Comparison of ENCODE assay signal across 15 mouse cellular contexts in genomic region chr19:34515681-34516080, GRCm38 (mm10). TPM values are rescaled to one million over a fixed set of nuclear protein-coding genes. Genes with fewer than 3 reads are reported as not detected.
DNase-seq lines count a peak whose midpoint lies in the region; ATAC-seq and TF ChIP-seq lines count a peak whose summit lies in the region.
"Had no signal": no experiment of that assay in that cellular context is flagged by ENCODE, and none has a peak within 500 bp of the region (broad histone marks: within the 10 kb centered on the region; RNA-seq: fewer than 3 reads in every experiment).

No protein-coding gene starts in this region.

- H3K36me3 ChIP-seq in heart, embryonic 11.5 days (ENCODE audit: control insufficient read depth, insufficient read depth, low read length), result no peaks in the 10 kb centered on the region
- peaks cover 41% of the 10 kb centered on the region for H3K36me3 ChIP-seq in thymus, adult 2 months (ENCODE audit: control insufficient read depth, insufficient read depth, low read length)
- H3K36me3 ChIP-seq in midbrain, embryonic 13.5 days, result peaks cover 9% of the 10 kb centered on the region
- H3K36me3 ChIP-seq in hindbrain, embryonic 11.5 days (ENCODE audit: control insufficient read depth, insufficient read depth, low read length), result no peaks in the 10 kb centered on the region

- no peaks in the 10 kb centered on the region for H3K27me3 ChIP-seq in heart, embryonic 11.5 days (ENCODE audit: control insufficient read depth, insufficient read depth, low read length)
- no peaks in the 10 kb centered on the region for H3K27me3 ChIP-seq in thymus, adult 2 months (ENCODE audit: control insufficient read depth, insufficient read depth, low read length)
- no peaks in the 10 kb centered on the region for H3K27me3 ChIP-seq in midbrain, embryonic 13.5 days
- H3K27me3 ChIP-seq in hindbrain, embryonic 11.5 days (ENCODE audit: control insufficient read depth, insufficient read depth, low read length), result no peaks in the 10 kb centered on the region
- H3K27me3 ChIP-seq: embryonic facial prominence, embryonic 13.5 days had no signal

- no peak overlapping the region for H3K9ac ChIP-seq in heart, embryonic 11.5 days (ENCODE audit: low read depth, low read length)
- H3K9ac ChIP-seq in midbrain, embryonic 13.5 days (replicated peaks), result no peak overlapping the region
- no peak overlapping the region for H3K9ac ChIP-seq in hindbrain, embryonic 11.5 days (ENCODE audit: low read depth, low read length)
- H3K9ac ChIP-seq: embryonic facial prominence, embryonic 13.5 days had no signal

- WGBS in heart, embryonic 11.5 days (ENCODE audit: insufficient replicate concordance), result 72% methylated on average over 3 of the region's 3 CpGs
- 21% methylated on average over 3 of the region's 3 CpGs for WGBS in thymus, adult 2 months
- WGBS in midbrain, embryonic 13.5 days, result 85% methylated on average over 3 of the region's 3 CpGs
- WGBS in hindbrain, embryonic 11.5 days, result 81% methylated on average over 3 of the region's 3 CpGs

- no peak overlapping the region for H3K4me3 ChIP-seq in heart, embryonic 11.5 days (ENCODE audit: low read depth, low read length)
- no peak overlapping the region for H3K4me3 ChIP-seq in thymus, adult 2 months (ENCODE audit: control insufficient read depth, insufficient read depth, low read length)
- no peak overlapping the region for H3K4me3 ChIP-seq in midbrain, embryonic 13.5 days (replicated peaks)
- no peak overlapping the region for H3K4me3 ChIP-seq in hindbrain, embryonic 11.5 days (ENCODE audit: low read depth, low read length)
- H3K4me3 ChIP-seq: embryonic facial prominence, embryonic 13.5 days; hindbrain, embryonic 10.5 days had no signal

- H3K4me2 ChIP-seq in heart, embryonic 11.5 days, result no peak overlapping the region
- no peak overlapping the region for H3K4me2 ChIP-seq in midbrain, embryonic 13.5 days (replicated peaks)
- no peak overlapping the region for H3K4me2 ChIP-seq in hindbrain, embryonic 11.5 days (replicated peaks; ENCODE audit: low read depth, low read length)
- H3K4me2 ChIP-seq: embryonic facial prominence, embryonic 13.5 days had no signal

- TF ChIP-seq POLR2A in thymus, adult 2 months (IDR thresholded peaks at IDR 0.05; ENCODE audit: control insufficient read depth, extremely low read depth, insufficient read depth, low read length, poor library complexity), result no peak

- H3K27ac ChIP-seq in heart, embryonic 11.5 days (ENCODE audit: low read depth, low read length), result no peak overlapping the region
- H3K27ac ChIP-seq in thymus, adult 2 months (ENCODE audit: control insufficient read depth, insufficient read depth, low read length), result peak overlapping the region; percentile 43
- H3K27ac ChIP-seq in midbrain, embryonic 13.5 days, result no peak overlapping the region
- H3K27ac ChIP-seq in hindbrain, embryonic 11.5 days (ENCODE audit: low read depth, low read length), result no peak overlapping the region
- H3K27ac ChIP-seq: embryonic facial prominence, embryonic 13.5 days; hindbrain, embryonic 10.5 days had no signal

- no peak for TF ChIP-seq CTCF in thymus, adult 2 months (IDR thresholded peaks at IDR 0.05; ENCODE audit: borderline replicate concordance, control insufficient read depth, extremely low read depth, insufficient read depth, low read length, poor library complexity)

- no peaks in the 10 kb centered on the region for H3K9me3 ChIP-seq in heart, embryonic 11.5 days (replicated peaks; ENCODE audit: control insufficient read depth, low read length)
- H3K9me3 ChIP-seq in midbrain, embryonic 13.5 days, result no peaks in the 10 kb centered on the region
- H3K9me3 ChIP-seq in hindbrain, embryonic 11.5 days (ENCODE audit: control insufficient read depth, low read length), result no peaks in the 10 kb centered on the region
- H3K9me3 ChIP-seq: embryonic facial prominence, embryonic 13.5 days; hindbrain, embryonic 10.5 days had no signal

- ATAC-seq in heart, embryonic 11.5 days (replicated peaks; ENCODE audit: insufficient number of reproducible peaks, low FRiP score, low TSS enrichment), result no peak
- ATAC-seq in midbrain, embryonic 13.5 days, result no peak
- no peak for ATAC-seq in hindbrain, embryonic 11.5 days (ENCODE audit: low FRiP score)
- ATAC-seq: forebrain, embryonic 14.5 days had no signal

- H3K4me1 ChIP-seq in heart, embryonic 11.5 days (ENCODE audit: control insufficient read depth, insufficient read depth, low read length), result no peaks in the 10 kb centered on the region
- peaks cover 32% of the 10 kb centered on the region for H3K4me1 ChIP-seq in thymus, adult 2 months (replicated peaks; ENCODE audit: control insufficient read depth, insufficient read depth, low read length)
- H3K4me1 ChIP-seq in midbrain, embryonic 13.5 days (replicated peaks), result no peaks in the 10 kb centered on the region
- H3K4me1 ChIP-seq in hindbrain, embryonic 11.5 days (replicated peaks; ENCODE audit: control insufficient read depth, insufficient read depth, low read length), result no peaks in the 10 kb centered on the region
- H3K4me1 ChIP-seq: embryonic facial prominence, embryonic 13.5 days had no signal

- DNase-seq in heart, adult 9 months (ENCODE audit: low spot score in 2 of 2), result peak; percentile 36 to 60
- DNase-seq in thymus, adult 2 months, result peak; percentile 27
- DNase-seq in thymus, adult 18-20 months, result no peak
- DNase-seq in lung, postnatal 4 days, result peak; percentile 36 to 48
- DNase-seq in testis, postnatal 14 days (ENCODE audit: low spot score), result no peak
- no peak for DNase-seq in hindbrain, embryonic 11.5 days (ENCODE audit: low spot score)
- DNase-seq: cerebellum, postnatal 14 days; gastrocnemius, postnatal 25 days; kidney, adult 18-20 months; right cerebral cortex, postnatal 4 days had no signal

RNA-seq across cellular contexts. Expression of gene Lipa, which starts 11.6 kb away (rescaled TPM):
- 36.2 and 41.2 TPM in 2 replicates for polyA plus RNA-seq in heart, embryonic 11.5 days (2014; fragmentation: Nextera tagmentation; extraction: Ambion mirVana)
- polyA plus RNA-seq in thymus, adult 2 months (2012; rRNA removed), result 119 and 136 TPM in 2 replicates
- 21.2 and 22.4 TPM in 2 replicates for polyA plus RNA-seq in midbrain, embryonic 13.5 days (2015; fragmentation: Nextera tagmentation; extraction: Ambion mirVana)
- polyA plus RNA-seq in hindbrain, embryonic 11.5 days (2014; fragmentation: Nextera tagmentation; extraction: Ambion mirVana), result 27.3 and 28.2 TPM in 2 replicates

RNA-seq across cellular contexts. Expression of gene Ifit2, which starts 34.8 kb away (rescaled TPM):
- polyA plus RNA-seq in heart, embryonic 11.5 days (2014; fragmentation: Nextera tagmentation; extraction: Ambion mirVana), result 5.6 and 6.4 TPM in 2 replicates
- polyA plus RNA-seq in thymus, adult 2 months (2012; rRNA removed), result 5.5 and 7.4 TPM in 2 replicates
- 3.3 and 5.4 TPM in 2 replicates for polyA plus RNA-seq in midbrain, embryonic 13.5 days (2015; fragmentation: Nextera tagmentation; extraction: Ambion mirVana)
- 3.7 and 4.2 TPM in 2 replicates for polyA plus RNA-seq in hindbrain, embryonic 11.5 days (2014; fragmentation: Nextera tagmentation; extraction: Ambion mirVana)

RNA-seq across cellular contexts. Expression of gene Ch25h, which starts 40.7 kb away (rescaled TPM):
- polyA plus RNA-seq in heart, embryonic 11.5 days (2014; fragmentation: Nextera tagmentation; extraction: Ambion mirVana), result 1.8 and 3.7 TPM in 2 replicates
- 9.4 and 13.6 TPM in 2 replicates for polyA plus RNA-seq in thymus, adult 2 months (2012; rRNA removed)
- polyA plus RNA-seq in midbrain, embryonic 13.5 days (2015; fragmentation: Nextera tagmentation; extraction: Ambion mirVana), result 0.15 and 0.19 TPM in 2 replicates
- polyA plus RNA-seq in hindbrain, embryonic 11.5 days (2014; fragmentation: Nextera tagmentation; extraction: Ambion mirVana), result 0.42 and 1.0 TPM in 2 replicates

Comparison
In these comparisons a context has a peak if more than half of its experiments do, and no peak if none do; other contexts are left out.
1. DNase-seq: peak in heart, adult 9 months (2 of 2), thymus, adult 2 months (single experiment) and lung, postnatal 4 days (2 of 2); none in thymus, adult 18-20 months (0 of 2), testis, postnatal 14 days (single experiment) and hindbrain, embryonic 11.5 days (single experiment).